Mouse (Mus musculus) cortical plate, adult 2 months (tissue): ENCODE results near the gene Shf.

ENCODE experiments used
- CTCF ChIP-seq: fragments of 200-500 bp; IDR thresholded peaks from 2 replicates; pipeline ENCODE4 v1.5.1; 2011; ENCODE audit warnings: mild to moderate bottlenecking, control low read depth, low read length; ENCODE audit not compliant: insufficient read depth; ENCODE audit errors: extremely low read depth
- POLR2A ChIP-seq: fragments of 200-500 bp; IDR thresholded peaks from 2 replicates; pipeline ENCODE4 v1.6.1; 2011; ENCODE audit warnings: mild to moderate bottlenecking, low read length, control low read depth; ENCODE audit not compliant: insufficient read depth; ENCODE audit errors: extremely low read depth

DNA sequence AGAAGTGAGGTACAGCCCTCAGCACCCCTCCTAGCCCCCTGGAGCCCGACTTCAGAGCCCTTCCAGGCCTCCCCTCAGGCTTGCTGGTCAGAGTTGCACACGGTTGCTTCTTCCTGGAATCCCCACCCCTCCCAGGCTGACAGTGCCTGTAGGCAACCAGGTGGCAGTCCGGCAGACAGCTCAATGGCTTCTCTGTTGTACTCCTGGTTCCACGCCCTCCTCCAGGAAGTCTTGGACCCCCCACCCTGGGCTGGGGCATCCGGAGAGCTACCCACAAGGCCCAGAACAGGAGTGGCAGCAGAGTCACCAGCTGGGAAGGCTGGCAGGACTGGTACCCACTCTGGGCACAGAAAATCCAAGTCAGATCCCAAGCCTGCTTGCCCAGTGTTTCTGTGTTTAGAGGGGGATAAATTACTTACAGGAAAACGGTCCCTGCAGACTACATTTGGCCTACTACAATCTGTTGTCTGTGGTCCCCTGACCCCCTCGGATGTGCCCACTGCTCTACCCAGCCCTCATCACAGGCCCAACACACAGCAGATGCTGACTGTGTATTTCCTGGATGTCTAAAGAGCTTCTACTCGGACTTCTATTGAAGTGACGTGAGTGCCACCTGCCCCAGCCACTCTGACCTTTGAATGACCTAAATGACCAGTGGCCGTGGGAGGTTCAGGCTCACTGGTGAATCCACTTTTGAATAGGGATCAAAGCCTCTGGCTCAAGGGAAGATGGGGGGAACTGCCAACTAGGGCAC, 6.9 kb downstream of the Shf start:
- TF ChIP-seq POLR2A (no peak), CTCF (no peak)
